Mouse (Mus musculus): ENCODE measurements at regions not wholly inside any gene's neighbourhood (a gene's known extent, or its start where the extent isn't known, plus 50 kb on each side); places are given as distances from the start of the nearest gene placed in this dataset.

DNA sequence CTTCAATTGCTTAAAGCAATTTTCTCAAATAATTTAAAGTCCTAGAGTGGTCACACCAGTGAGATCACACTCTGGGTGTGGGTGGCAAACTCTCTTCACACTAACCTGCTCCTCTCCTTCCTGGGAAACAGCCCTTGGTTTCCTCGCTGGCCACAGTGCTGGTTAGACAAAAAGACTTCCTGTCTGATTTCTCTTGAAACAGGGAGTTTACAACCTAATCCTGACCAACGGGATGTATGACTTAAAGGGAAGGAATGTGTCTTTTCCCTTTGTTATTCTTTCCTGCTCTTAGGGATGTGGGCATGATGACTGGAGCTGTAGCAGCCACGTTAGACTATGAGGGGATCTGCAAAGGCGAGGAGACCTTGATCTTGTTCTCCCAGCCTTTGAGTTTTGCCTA, 51.9 kb upstream of the Msx1 start:
- TF ChIP-seq CTCF (IDR thresholded peaks at IDR 0.05; ENCODE audit: control insufficient read depth, insufficient read depth, insufficient replicate concordance, low read depth, low read length) (no peak), POLR2A (IDR thresholded peaks at IDR 0.05; ENCODE audit: control insufficient read depth, low read depth, low read length) (no peak)

Measured in testis, adult 2 months (tissue).